Mouse (Mus musculus) CH12.LX (cell line): ENCODE measurements around the gene Cyp2u1. TPM values are rescaled to one million over a fixed set of nuclear protein-coding genes. Genes with fewer than 3 reads are reported as not detected.

Experiments
- polyA plus RNA-seq: library from polyadenylated mRNA; unstranded; fragments of >175 nt; gene quantifications from 2 replicates; pipeline ENCODE4 v1.2.1, GENCODE M21; 2012; ENCODE audit warnings: low read depth; ENCODE audit not compliant: insufficient read length
- total RNA-seq, 2 experiments: library from RNA; depleted of rRNA; stranded (reverse); fragments of 300-350 nt in 1 of 2; fragments of >200 nt in 1 of 2; gene quantifications; 2 replicates each; pipeline ENCODE4 v1.2.3; 2012 to 2014

Cyp2u1 gene
- total and polyA plus RNA-seq, 3 experiments: 0.54 to 2.0 (median 0.60) TPM

Other genes with a start within 250 kb of the Cyp2u1 start
- 14.5 and 15.8 TPM in 2 replicates for gene Lef1, start 192.8 kb downstream of the Cyp2u1 start, total RNA-seq (2012; rRNA removed)
- 1.4 and 1.8 TPM in 2 replicates for gene Lef1, start 192.8 kb downstream of the Cyp2u1 start, total RNA-seq (2014; rRNA removed)
- gene Lef1, start 192.8 kb downstream of the Cyp2u1 start, polyA plus RNA-seq: 2.7 and 4.4 TPM in 2 replicates
- gene Hadh, start 31.1 kb downstream of the Cyp2u1 start, total RNA-seq (2012; rRNA removed): 46.9 and 49.5 TPM in 2 replicates
- gene Hadh, start 31.1 kb downstream of the Cyp2u1 start, total RNA-seq (2014; rRNA removed): 41.0 and 42.3 TPM in 2 replicates
- 65.2 and 73.4 TPM in 2 replicates for gene Hadh, start 31.1 kb downstream of the Cyp2u1 start, polyA plus RNA-seq
- not detected in 2 replicates for gene Sgms2, start 188.2 kb upstream of the Cyp2u1 start, total RNA-seq (2012; rRNA removed)
- gene Sgms2, start 188.2 kb upstream of the Cyp2u1 start, total RNA-seq (2014; rRNA removed): not detected in 2 replicates
- not detected in 2 replicates for gene Sgms2, start 188.2 kb upstream of the Cyp2u1 start, polyA plus RNA-seq